Mouse (Mus musculus): ENCODE results near the gene Col4a3bp. TPM values are rescaled to one million over a fixed set of nuclear protein-coding genes. Genes with fewer than 3 reads are reported as not detected.
"Not testable (repeated sequence)": the region's sequence is repeated elsewhere in the genome, so short reads cannot be mapped to it uniquely, and the experiment has no call there.

Col4a3bp gene
- total RNA-seq, 2 experiments from 2014 or later: 37.3 to 39.6 TPM

DNA sequence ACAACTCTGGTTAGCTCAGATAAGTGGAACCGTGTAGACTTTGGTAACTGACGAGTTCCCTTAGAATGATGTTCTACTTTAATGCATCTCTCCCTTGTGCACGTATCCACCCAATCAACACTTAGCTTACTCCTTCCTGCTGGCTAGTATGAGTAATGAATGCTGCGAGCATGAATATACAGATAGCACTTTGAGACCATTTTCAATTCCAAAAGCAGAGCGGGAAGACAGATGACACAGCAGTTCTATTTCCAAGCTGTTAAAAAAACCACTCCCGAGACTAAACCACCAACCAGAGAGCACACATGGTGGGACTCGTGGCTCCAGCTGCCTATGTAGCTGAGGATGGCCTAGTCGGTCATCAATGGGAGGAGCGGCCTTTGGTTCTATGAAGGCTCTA, 110.6 kb downstream of the Col4a3bp start:
- DNase-seq: no peak

DNA sequence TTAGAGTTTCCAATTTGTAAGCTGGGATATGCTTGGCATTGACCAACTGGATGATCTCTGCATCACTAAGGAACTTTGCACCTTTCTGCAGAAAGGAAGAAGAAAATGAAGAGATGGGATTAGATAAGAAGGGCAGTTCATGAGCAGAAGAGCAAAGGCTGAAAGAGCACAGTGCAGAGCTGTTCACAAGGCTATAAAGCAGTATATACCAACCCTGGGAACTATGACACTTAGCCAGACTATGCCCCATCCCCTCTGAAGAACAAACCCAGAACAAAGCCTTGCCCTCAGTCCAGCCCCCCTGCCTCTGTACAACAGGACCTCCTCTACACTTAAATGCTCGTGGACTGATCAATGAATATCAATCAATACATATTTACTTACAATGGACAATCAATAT, 114.3 kb downstream of the Col4a3bp start:
- DNase-seq: no peak

DNA sequence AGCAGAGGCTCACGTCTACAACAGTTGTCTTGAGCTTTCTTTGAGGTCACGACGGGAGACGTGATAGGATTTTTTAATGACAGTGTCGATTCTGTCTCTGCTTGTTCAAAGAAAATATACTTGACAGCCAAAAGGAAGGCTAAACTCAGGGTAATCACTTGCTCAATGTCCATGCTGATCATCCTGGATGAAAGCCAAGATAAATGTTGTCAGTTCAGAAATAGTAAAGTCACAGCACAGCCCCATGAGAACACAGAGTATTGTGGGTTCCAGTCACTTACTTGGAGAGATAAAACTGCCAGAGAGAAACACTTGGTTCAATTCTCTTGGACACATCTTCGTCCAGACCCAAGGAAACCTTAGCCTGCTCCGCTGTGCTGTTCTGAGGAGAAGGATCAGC, 116.5 kb downstream of the Col4a3bp start:
- no peak for DNase-seq

DNA sequence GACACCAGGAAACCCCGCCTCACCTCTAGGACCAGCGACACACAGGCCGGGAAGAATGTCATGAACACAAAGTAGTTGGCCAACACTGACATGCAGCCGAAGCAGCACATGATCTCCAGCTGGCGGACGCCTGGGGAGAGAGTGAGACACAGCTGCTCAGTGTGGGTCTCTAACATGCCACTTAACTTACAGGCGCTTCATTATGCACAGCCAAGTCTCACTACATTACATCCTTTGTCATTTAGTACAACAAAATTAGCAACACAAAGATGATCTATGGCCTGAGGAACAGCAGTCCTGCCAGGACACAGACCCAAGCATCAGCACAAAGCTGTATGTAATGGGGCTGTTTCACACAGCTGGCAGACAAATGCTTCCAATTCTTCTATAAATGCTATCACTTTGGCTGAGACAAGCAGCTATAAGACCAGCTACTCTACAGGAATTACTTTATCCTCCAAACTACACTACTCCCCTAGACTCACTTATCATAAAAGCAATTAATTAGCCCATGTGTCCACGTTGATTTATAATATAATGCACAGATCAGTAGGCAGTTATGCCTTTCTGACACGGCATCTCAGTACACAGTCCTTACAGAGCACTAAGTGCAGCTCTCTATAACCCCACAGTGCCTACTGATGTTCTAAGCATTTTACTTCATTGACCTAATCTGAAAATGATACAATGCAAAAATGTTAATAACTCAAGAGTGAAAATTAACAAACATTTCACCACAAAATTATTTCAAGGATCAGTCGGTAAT, 117.9 kb downstream of the Col4a3bp start:
- DNase-seq: peak; percentile 21 to 25

DNA sequence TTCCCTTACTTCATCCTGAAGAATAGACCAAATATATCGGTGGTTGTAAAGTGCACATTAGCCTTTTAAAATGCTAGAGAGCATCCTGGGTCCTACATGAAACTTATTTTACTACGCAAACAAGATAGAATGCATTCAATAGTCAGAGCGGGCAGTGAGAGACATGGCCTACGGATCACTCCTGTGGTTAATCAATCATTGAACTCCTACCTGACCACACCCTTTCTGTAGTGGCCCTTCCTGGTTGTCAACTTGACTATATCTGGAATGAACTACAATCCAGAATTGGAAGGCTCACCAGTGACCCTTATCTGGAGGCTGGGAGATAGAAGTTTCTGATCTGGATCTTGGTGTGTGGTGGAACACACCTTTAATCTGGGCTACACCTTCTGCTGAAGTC, 120.7 kb downstream of the Col4a3bp start:
- not testable (repeated sequence) for DNase-seq

DNA sequence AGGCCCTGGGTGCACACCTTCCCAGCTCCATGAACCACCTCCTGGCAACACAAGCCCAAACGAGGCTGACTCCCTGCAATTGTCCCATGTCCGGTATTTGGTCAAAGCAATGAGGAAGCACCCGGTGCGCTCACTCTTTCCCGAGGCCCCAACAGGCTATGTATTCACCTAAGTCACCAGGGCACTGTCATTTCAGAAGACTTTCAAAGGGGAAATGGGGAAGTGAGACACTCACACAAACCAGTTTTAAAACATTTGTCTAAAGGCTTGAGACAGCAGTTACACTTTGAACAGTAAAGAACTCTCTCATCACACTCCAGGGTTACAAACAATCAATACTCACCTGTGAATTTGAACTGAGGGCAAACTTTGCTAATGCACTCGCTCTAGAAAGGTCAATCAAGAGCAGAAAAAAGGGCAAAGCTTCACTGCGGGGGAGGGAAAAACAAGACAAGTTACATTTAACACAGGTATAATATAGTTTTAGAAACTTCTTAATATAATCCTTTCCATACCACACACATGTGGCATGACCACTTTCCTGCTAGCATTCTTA, 122.1 kb downstream of the Col4a3bp start:
- DNase-seq: no peak

DNA sequence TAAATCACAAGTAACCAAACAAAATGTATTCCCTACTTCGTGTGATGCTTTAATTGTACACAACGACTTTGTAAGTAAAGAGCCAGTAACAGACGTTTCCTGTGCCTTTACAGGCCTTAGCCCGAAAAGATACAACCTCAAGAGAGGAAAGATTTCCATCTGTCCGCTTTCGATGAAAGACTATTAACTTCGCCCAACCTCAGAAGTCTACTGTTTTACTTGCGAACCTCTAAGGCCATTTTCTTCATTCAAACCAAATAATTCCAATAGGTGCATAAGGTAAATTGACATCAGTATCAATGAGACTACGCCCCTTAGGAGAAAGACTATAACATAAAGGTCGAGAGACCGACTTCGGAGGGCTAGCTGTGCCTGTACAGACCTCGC, 127.6 kb downstream of the Col4a3bp start:
- DNase-seq: no peak

DNA sequence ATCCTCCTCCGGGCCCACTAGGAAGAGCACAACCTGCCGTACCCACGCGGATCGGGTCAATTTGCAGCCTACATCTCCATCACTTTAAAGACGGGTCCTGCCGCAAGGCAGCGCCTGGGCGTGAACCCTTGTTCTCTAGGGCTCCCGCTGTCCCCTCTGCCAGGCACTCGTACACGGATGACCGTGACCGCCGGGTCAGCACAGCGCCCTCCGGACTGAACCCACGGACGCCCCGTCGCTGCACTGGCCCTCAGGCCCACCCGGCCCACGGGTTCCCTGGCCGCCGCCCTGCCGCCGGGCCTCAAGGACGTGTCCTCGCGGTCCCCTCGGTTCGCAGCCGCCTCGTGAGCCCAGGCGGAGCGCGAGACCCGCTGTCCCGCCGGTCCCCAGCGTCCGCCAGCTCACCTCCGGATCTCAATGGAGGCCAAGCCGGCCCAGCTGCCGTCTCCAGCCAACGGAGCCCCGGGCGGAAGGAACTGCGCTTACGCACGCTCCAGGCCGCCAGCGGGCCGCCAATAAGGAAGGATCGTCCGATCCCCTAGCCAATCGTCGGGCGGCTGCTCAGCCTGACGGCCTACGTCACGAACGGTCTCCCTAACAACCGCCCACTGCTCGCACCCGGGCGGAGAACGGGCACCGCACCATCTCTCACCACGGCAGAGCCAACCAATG, 128.1 kb downstream of the Col4a3bp start, which contains the start of gene Hmgcr:
Hmgcr (minus strand) TSS at position 531 of the 672 bp plus-strand sequence.
- DNase-seq: peak; percentile 96 to 99

DNA sequence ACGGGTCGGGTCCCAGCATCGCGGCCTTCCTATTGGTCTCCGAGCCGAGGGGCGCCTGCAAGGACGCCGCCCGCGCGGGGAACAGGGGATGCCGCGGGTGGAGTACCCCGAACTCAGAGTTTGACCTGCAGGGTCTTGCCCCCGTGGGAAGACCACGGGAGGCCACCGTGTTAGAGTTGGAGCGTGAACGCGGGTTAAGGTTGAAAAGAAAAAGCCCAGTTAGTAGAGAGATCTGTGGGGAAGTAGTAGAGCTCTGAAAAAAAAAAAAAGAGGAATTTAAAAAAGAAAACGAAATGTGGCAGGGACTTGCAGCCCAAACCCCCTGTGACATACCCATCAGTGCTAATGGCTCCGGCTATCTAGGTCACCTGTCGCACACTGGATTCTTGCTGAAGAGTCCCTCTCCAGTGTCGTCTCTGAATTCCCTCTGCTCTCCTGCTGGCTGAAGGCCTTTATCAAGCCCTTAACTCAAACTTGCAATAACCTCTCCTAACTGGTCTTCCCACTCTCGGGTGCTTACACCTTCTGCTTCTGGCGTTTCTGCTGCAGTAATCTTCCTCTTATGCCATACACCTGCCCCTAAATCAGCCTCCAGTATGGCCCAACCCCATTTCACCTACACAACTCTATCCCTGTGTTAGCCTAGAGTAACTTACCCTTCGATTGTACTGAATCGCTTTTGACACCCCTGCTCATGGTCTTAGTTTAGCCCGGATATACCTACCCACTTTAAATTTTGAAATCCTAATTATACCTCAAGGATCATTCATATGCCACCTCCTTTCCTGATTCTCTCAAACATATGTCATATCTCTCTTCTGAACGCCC, 128.9 kb downstream of the Col4a3bp start:
- no peak for DNase-seq

DNA sequence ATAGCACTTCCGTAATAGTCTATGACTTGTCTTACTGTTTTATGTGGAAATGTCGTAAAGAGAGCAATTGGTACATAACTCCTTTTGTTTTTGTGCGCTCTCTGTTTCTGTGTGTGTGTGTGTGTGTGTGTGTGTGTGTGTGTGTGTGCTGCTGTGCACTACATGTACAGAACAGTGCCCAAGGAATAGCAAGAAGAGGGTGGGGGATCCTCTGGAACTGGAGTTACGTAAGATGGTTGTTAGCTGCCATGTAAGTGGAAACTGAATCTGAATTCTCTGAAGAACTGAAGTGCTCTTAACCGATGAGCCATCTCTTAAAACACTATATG, 129.5 kb downstream of the Col4a3bp start:
- DNase-seq: no peak

DNA sequence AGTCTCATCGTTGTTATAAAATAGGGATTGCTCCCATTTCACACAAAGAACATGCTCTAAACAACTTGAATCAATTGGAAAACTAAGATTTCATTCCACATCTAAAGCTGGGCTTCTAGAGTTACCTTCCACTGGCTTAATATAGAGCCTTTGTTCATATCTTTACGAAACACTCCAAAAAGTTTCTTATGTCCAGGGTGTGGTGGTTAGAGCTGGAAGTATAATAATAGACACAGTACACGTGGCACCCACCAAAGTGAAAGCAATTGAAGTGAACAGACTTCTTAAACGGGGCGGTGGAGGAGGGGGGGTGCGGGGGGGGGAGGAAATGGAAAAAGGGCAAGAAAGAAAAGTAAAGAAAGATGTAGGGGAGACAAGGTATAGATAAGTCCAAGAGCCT, 129.9 kb downstream of the Col4a3bp start:
- no peak for DNase-seq

DNA sequence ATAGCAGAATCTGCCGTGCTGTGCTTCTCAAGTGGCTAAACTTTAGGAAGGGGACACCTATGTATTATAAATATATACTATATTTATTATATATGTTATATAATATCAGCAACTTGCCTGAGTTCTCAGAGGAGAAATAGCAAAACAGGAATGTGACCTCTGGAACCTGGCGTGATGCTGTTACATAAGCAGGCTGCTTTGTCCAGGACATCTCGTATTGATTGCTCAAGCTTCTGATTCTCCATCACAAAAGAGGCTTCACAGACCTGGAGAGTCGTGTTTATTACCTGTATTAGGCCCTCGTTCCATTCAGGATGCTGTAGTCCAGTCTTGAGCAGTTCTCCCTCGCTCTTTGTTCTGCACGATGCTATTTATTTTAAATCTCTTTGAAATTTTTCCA, 131.4 kb downstream of the Col4a3bp start:
- DNase-seq: no peak

DNA sequence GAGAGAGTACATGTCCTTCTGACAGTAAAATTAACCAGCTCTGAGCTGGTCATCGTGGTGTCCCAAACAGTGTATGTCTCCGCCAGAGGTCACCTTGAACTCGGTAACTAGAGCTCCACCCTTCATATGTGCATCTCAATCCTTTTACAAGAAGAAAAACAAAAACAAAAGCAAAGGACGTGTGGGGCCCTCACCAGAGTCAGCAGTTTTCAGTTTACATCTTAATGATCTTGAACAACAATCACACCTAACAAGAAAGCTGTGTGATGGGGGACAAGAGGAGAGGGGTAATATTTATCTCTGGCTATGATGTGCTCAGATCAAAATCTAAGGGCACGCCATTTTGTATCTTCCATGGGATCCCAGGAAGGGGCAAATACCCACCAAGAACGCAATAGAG, 133.3 kb downstream of the Col4a3bp start:
- no peak for DNase-seq

DNA sequence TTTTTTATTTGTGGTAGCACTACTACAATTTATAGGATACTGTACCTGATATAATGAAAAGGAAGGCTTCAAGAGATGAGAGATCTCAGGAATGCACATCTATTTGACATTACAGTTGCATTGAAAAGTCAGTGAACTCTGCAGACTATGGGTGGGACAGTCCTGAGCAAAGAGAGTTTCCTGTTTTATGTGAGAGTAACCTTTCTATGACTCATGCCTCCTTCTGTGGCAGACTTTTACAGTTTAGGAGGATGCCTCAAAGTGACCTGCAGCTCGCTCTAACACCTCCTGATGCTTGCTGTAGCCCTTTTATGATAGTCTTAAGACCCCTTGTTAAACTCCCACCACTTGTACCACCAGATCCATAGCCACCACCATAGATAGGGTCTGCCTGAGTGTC, 134.7 kb downstream of the Col4a3bp start:
- no peak for DNase-seq

DNA sequence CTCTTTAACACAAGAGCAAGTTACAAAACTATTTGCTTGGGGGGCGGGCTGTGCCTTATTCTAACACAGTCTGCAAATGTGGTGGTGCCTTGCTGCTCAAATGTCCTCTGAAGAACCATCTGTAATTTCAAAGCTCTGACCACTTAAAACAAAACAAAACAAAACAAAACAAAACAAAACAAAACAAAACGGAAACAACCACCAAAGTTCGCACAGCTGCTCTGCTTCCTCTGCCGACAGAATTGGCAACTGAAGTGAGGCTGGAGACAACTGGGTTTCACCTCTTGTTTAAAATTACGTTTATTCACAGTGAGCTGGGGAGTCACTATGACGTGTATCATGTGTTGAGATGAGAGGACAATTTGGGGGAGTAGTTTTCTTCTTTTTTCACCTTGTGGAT, 136.2 kb downstream of the Col4a3bp start:
- no peak for DNase-seq

DNA sequence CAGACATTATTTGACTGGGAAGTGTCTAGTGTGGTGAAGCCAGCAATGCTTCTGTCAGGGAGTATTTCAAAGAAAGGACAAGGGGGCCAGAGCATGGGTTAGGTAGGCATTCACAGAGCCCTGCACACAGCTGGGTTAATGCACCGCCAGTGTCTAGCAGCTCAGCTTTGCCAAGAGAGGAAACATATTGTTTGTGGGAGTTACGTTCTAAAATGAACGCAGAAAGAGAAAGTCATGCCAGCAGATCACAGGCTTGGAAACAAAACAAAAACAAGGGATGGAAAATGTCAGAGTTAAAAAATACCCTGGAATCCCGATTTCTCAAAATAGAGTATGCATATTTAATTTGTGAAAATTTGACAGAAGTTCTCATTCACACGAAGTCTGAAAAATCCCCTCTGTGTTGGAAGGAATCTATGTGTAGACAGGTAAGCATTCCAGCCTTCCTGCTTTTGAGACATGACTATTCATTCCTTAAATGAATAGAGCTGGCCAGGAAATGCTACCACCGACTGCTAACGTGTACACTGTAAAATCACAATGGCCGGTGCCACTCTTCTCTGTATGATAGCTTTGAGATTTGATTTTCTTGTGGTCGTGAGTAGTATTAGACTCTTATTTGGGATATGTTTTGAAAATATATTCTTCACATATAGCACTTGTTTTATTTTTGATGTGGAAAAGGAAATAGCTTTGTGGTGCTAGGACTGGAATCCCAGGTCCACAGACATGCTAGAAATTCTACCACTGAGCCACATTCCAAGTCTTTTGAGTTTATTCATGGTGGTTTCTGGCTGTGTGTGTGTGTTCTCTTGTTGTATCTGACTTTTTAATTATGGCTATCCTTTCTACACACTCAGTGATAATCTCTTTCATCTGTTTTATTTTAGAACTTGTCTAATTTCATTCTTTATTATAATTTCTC, 138.0 kb downstream of the Col4a3bp start:
- no peak for DNase-seq

DNA sequence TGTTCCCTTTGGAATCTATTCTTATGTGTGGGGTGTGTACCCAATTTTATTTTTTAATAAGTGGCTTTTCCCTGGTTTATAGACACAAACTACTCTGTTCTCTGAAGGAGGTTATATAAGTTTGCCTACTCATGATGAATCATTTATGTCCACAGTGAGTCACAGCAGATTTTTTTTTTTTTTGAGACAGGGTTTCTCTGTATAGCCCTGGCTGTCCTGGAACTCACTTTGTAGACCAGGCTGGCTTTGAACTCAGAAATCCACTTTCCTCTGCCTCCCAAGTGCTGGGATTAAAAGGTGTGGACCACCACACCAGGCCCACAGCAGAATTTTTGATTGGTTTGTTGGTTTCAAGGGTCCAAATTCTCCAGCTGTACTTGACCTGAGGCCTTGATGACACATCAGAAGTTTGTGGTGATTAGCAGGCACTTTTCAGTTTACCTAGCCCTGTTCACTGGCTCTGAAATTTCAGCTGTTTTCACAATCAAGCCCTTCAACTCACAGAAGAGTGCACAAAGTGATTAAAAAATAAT, 138.7 kb downstream of the Col4a3bp start:
- no peak for DNase-seq

DNA sequence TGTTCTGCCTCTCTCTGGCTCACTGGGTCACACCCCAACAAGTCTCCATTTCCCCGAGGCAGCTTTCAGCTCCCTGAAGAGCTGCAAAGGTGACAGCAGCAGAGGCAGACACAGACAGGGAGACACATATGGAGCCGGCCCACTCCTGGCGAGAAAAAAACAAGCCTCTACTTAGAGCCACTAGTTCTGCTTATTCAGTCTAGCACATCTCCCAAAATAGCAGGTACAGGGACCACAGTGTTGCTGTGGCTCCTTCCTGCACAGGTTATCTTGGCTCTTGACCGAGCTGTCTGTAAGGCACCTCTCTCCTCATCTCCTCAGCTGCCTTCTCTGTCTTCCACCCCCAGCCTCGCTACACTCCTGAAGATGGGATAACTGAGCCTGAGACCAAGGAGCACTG, 142.4 kb downstream of the Col4a3bp start:
- DNase-seq: no peak

DNA sequence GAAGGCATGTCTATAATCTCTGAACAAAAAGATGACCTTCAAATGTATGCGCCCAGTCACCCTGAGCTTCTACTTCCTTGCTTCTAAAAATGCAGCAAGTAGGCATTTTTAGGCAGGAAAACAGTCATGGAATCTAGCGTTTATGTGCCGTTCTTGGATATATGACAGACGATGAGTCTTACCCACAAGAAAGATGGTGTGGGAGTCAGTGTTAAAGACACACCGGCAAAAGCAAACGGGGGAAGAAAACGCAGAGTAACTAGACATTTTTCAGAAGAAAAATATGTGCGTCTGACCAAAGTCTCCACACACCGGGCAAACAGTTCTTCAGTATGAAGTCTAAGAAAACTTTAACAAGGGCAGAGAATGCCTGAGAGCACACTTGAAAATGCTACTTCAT, 144.8 kb downstream of the Col4a3bp start:
- DNase-seq: no peak
